Mouse (Mus musculus) layer of hippocampus, adult 9-11 months (tissue): Measurements from ENCODE around the gene Sik1.
"Not testable (repeated sequence)": the region's sequence is repeated elsewhere in the genome, so short reads cannot be mapped to it uniquely, and the experiment has no call there.

Experiments
- DNase-seq: peaks from one replicate; pipeline ENCODE4 v3.0.0; 2022

Gene Sik1

GRCm38 (mm10) chr17:31855597-31856518, at the start of gene Sik1:
Sik1 (minus strand) TSS chr17:31855804.
- peak; percentile 98 for DNase-seq

GRCm38 (mm10) chr17:31905201-31905790, 49.7 kb upstream of the Sik1 start:
- no peak for DNase-seq

GRCm38 (mm10) chr17:31904036-31904435, 48.4 kb upstream of the Sik1 start:
- no peak for DNase-seq

GRCm38 (mm10) chr17:31902630-31903198, 47.1 kb upstream of the Sik1 start:
- no peak for DNase-seq

- DNase-seq: no peak
These were observed 46.0 kb upstream of the Sik1 start for GRCm38 (mm10) chr17:31901461-31902204.

- DNase-seq: no peak
These were observed 43.3 kb upstream of the Sik1 start for GRCm38 (mm10) chr17:31898941-31899340.

- DNase-seq: no peak
These were observed 41.7 kb upstream of the Sik1 start for GRCm38 (mm10) chr17:31897186-31897793.

GRCm38 (mm10) chr17:31896751-31897150, 41.1 kb upstream of the Sik1 start:
- no peak for DNase-seq

- DNase-seq: no peak
These were observed 40.7 kb upstream of the Sik1 start for GRCm38 (mm10) chr17:31896311-31896710.

- DNase-seq: no peak
These were observed 37.9 kb upstream of the Sik1 start for GRCm38 (mm10) chr17:31893371-31894060.

- DNase-seq: peak; percentile 73
These were observed 37.1 kb upstream of the Sik1 start for GRCm38 (mm10) chr17:31892750-31893149.

GRCm38 (mm10) chr17:31891858-31892257, 36.3 kb upstream of the Sik1 start:
- DNase-seq: peak; percentile 31

- DNase-seq: no peak
These were observed 34.8 kb upstream of the Sik1 start for GRCm38 (mm10) chr17:31890311-31890951.

- DNase-seq: no peak
These were observed 34.0 kb upstream of the Sik1 start for GRCm38 (mm10) chr17:31889446-31890201.

- no peak for DNase-seq
These were observed 32.9 kb upstream of the Sik1 start for GRCm38 (mm10) chr17:31888540-31888939.

- not testable (repeated sequence) for DNase-seq
These were observed 29.1 kb upstream of the Sik1 start for GRCm38 (mm10) chr17:31884676-31885075.

GRCm38 (mm10) chr17:31879406-31879805, 23.8 kb upstream of the Sik1 start:
- no peak for DNase-seq

GRCm38 (mm10) chr17:31877650-31878141, 22.1 kb upstream of the Sik1 start:
- peak; percentile 76 for DNase-seq

GRCm38 (mm10) chr17:31877181-31877581, 21.6 kb upstream of the Sik1 start:
- no peak for DNase-seq

GRCm38 (mm10) chr17:31876775-31877174, 21.2 kb upstream of the Sik1 start:
- no peak for DNase-seq
